Mouse (Mus musculus) forebrain, postnatal 0 days (tissue): Measurements from ENCODE around the gene Cdh13. TPM values are rescaled to one million over a fixed set of nuclear protein-coding genes. Genes with fewer than 3 reads are reported as not detected.

Experiments used
- ATAC-seq: fragments of 200-750 bp; cut with Nextera tagmentation; 2 replicates; pipeline ENCODE4 v1.8.0; 2017; ENCODE audit warnings: mild to moderate bottlenecking, moderate library complexity
- DNase-seq: peaks from one replicate; pipeline ENCODE4 v3.0.0-alpha.2; 2015
- H3K27ac ChIP-seq: fragments of 300-500 bp; sonication (generic); 2 replicates; pipeline ENCODE4 v1.5.1; 2014; ENCODE audit warnings: low read depth, mild to moderate bottlenecking, antibody characterized with exemption, low read length, moderate library complexity, mixed read lengths
- H3K27me3 ChIP-seq: fragments of 300-500 bp; sonication (generic); 2 replicates; pipeline ENCODE4 v1.6.1; 2014; ENCODE audit warnings: mild to moderate bottlenecking, low read length, mixed read lengths; ENCODE audit not compliant: insufficient read depth
- H3K36me3 ChIP-seq: fragments of 300-500 bp; sonication (generic); 2 replicates; pipeline ENCODE4 v1.6.1; 2014; ENCODE audit warnings: mild to moderate bottlenecking, moderate library complexity; ENCODE audit not compliant: insufficient read depth
- H3K4me1 ChIP-seq: fragments of 300-500 bp; sonication (generic); 2 replicates; pipeline ENCODE4 v1.6.1; 2014; ENCODE audit warnings: antibody characterized with exemption; ENCODE audit not compliant: insufficient read depth
- H3K4me2 ChIP-seq: fragments of 300-500 bp; sonication (generic); 2 replicates; pipeline ENCODE4 v1.6.1; 2014; ENCODE audit warnings: low read depth, mild to moderate bottlenecking, moderate library complexity
- H3K4me3 ChIP-seq: fragments of 300-500 bp; sonication (generic); 2 replicates; pipeline ENCODE4 v1.5.1; 2014; ENCODE audit warnings: low read depth, low read length, mixed read lengths
- H3K9ac ChIP-seq: fragments of 300-500 bp; sonication (generic); 2 replicates; pipeline ENCODE4 v1.6.1; 2014; ENCODE audit warnings: mild to moderate bottlenecking
- H3K9me3 ChIP-seq: fragments of 300-500 bp; sonication (generic); 2 replicates; pipeline ENCODE4 v1.6.1; 2016; ENCODE audit warnings: low read length
- CTCF ChIP-seq: sonication (generic); IDR thresholded peaks from 2 replicates; pipeline ENCODE4 v1.5.1; 2016; ENCODE audit warnings: antibody characterized with exemption, control low read depth, low read depth
- WGBS: fragments of 180-500 bp; shearing (Covaris S2); extraction: QIAGEN DNeasy Blood & Tissue Kit; methylation state at CpG from one replicate; pipeline ENCODE4 v1.1.7; 2014; 5-methylcytosine and 5-hydroxymethylcytosine counted together
- polyA plus RNA-seq: library from polyadenylated mRNA; unstranded; fragments of >200 nt; fragmentation: Nextera tagmentation; extraction: Ambion mirVana; gene quantifications from 2 replicates; pipeline ENCODE4 v1.2.1, GENCODE M21; 2015
- total RNA-seq: library from RNA; depleted of rRNA; stranded (reverse); fragments of >200 nt; gene quantifications from 2 replicates; pipeline ENCODE4 v1.2.3, GENCODE M21; 2014

Cdh13 gene
- total and polyA plus RNA-seq, 2 experiments from 2014 or later = 127 to 154 TPM

- Histone ChIP-seq H3K36me3 (no peaks in the 10 kb centered on the region), H3K4me3 (no peak overlapping the region), H3K27ac (no peak overlapping the region), H3K27me3 (no peaks in the 10 kb centered on the region), H3K9me3 (0 out of 2 replicates have a peak, but pooled peaks cover 5% of the 10 kb centered on the region), H3K4me2 (no peak overlapping the region), H3K9ac (no peak overlapping the region), H3K4me1 (peaks cover 4% of the 10 kb centered on the region; the same call in 1 of the 2 replicates)
- no peak for TF ChIP-seq CTCF
- DNase-seq (no peak), ATAC-seq (no peak)
- 84% methylated on average over 4 of the region's 4 CpGs for WGBS
Observed at GRCm38 (mm10) chr8:119339546-119339945, 1056.0 kb downstream of the Cdh13 start.

DNA sequence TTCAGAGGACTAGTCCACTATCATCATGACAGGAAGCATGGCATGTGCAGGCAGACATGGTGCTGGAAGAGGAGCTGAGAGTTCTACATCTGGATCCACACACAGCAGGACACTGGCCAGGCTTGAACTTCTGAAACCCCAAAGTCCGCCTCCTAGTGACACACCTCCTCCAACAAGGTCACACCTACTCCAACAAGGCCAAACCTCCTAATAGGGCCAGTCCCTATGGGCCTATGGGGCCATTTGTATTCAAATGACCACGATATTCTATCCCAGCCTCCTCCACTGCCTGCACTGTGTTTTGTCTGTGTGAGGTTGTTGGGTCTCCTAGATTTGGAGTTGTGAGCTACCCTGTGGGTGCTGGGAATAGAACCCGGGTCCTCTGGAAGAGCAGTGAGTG is 1060.1 kb downstream of the Cdh13 start:
- peaks cover 22% of the 10 kb centered on the region for H3K36me3 ChIP-seq
- peak overlapping the region; percentile 73; the same call in 1 of the 2 replicates for H3K27ac ChIP-seq
- H3K9ac ChIP-seq = no peak overlapping the region
- no peak for TF ChIP-seq CTCF
- DNase-seq = no peak
- no peaks in the 10 kb centered on the region for H3K9me3 ChIP-seq
- peaks cover 9% of the 10 kb centered on the region for H3K4me1 ChIP-seq
- no peak for ATAC-seq
- peak overlapping the region; percentile 70 for H3K4me2 ChIP-seq
- no peaks in the 10 kb centered on the region for H3K27me3 ChIP-seq
- 83% methylated on average over 3 of the region's 3 CpGs for WGBS
- H3K4me3 ChIP-seq = no peak overlapping the region

GRCm38 (mm10) chr8:119344190-119344856 is 1060.8 kb downstream of the Cdh13 start, which contains the start of gene Hsbp1:
Gene Hsbp1 (plus strand): TSS chr8:119344488.
- peak within 1 kb of the TSS; percentile 70 for H3K4me2 ChIP-seq
- peak within 1 kb of the TSS; percentile 94 for H3K4me3 ChIP-seq
- 3% methylated on average over 52 of the region's 52 CpGs for WGBS
- DNase-seq (peak; percentile 98), ATAC-seq (peak; percentile 99)
- 0 out of 2 replicates have a peak, but pooled peaks have one; percentile 1 for TF ChIP-seq CTCF
- H3K36me3 ChIP-seq = peaks cover 30% of the 10 kb centered on the region
- H3K27ac ChIP-seq = peak within 1 kb of the TSS; percentile 73
- peaks cover 9% of the 10 kb centered on the region for H3K4me1 ChIP-seq
- H3K27me3 ChIP-seq = no peaks in the 10 kb centered on the region
- H3K9ac ChIP-seq = peak within 1 kb of the TSS; percentile 96
- H3K9me3 ChIP-seq = no peaks in the 10 kb centered on the region

DNA sequence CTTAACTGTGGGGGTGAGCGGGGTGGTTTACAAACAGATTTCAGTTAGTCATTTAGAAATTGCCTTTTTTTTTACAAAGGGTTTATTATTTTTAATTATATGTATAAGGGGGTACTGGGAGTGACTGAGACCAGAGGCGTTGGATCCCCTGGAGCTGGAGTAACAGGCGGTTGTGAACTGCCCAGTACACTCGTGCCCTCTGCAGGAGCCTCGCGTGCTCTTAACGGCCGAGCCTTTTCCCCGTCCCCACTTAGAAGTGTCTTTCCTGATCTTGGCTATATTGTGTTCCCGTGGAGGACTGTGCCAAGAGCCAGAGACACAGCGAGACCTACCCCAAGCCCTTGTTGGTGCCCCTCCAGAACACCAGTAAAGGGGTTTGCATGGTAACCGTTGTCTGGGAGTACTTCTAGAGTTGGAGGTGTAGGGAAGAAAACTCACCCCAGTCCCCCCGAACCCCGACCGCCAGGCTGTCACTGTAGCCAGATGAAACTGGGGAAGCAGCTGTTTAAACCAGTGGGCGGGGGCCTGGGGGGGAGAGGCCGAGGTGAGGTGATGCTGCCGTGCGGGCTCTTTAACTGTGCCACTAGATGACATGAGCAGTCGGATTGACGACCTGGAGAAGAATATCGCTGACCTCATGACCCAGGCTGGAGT is 1061.6 kb downstream of the Cdh13 start:
- no peak for DNase-seq

GRCm38 (mm10) chr8:119345683-119346075 is 1062.1 kb downstream of the Cdh13 start:
- DNase-seq (no peak), ATAC-seq (no peak)
- Histone ChIP-seq H3K27me3 (no peaks in the 10 kb centered on the region), H3K9me3 (no peaks in the 10 kb centered on the region), H3K27ac (no peak overlapping the region), H3K9ac (no peak overlapping the region), H3K4me2 (0 out of 2 replicates have a peak overlapping the region, but pooled peaks have one; percentile 70), H3K4me1 (peaks cover 9% of the 10 kb centered on the region), H3K36me3 (peaks cover 34% of the 10 kb centered on the region), H3K4me3 (no peak overlapping the region)
- TF ChIP-seq CTCF = no peak
- 87% methylated on average over 15 of the region's 15 CpGs for WGBS

More for the DNA sequence above, 1061.6 kb downstream of the Cdh13 start:
- no peak overlapping the region for H3K27ac ChIP-seq
- no peaks in the 10 kb centered on the region for H3K27me3 ChIP-seq
- peaks cover 9% of the 10 kb centered on the region for H3K4me1 ChIP-seq
- TF ChIP-seq CTCF = 0 out of 2 replicates have a peak, but pooled peaks have one; percentile 22
- no peak for ATAC-seq
- no peaks in the 10 kb centered on the region for H3K9me3 ChIP-seq
- H3K36me3 ChIP-seq = peaks cover 34% of the 10 kb centered on the region
- peak overlapping the region; percentile 70 for H3K4me2 ChIP-seq
- peak overlapping the region; percentile 96 for H3K9ac ChIP-seq
- WGBS = 54% methylated on average over 22 of the region's 22 CpGs
- peak overlapping the region; percentile 94 for H3K4me3 ChIP-seq

- WGBS = 94% methylated on average over 19 of the region's 19 CpGs
- Histone ChIP-seq H3K27ac (no peak overlapping the region), H3K4me1 (no peaks in the 10 kb centered on the region), H3K4me3 (no peak overlapping the region), H3K27me3 (no peaks in the 10 kb centered on the region), H3K36me3 (peaks cover 31% of the 10 kb centered on the region), H3K9ac (no peak overlapping the region), H3K4me2 (no peak overlapping the region), H3K9me3 (no peaks in the 10 kb centered on the region)
- no peak for TF ChIP-seq CTCF
- DNase-seq = no peak
- no peak for ATAC-seq
Observed at GRCm38 (mm10) chr8:119351647-119352046, 1068.1 kb downstream of the Cdh13 start.
